Mouse (Mus musculus) thymus, adult 2 months (tissue): ENCODE data around the gene Hs1bp3. TPM values are rescaled to one million over a fixed set of nuclear protein-coding genes. Genes with fewer than 3 reads are reported as not detected.

Experiments
- DNase-seq: peaks from one replicate; pipeline ENCODE4 v3.0.0; 2021
- H3K27ac ChIP-seq: fragments of 200-500 bp; 2 replicates; pipeline ENCODE4 v1.5.1; 2012; ENCODE audit warnings: low read length, control low read depth; ENCODE audit not compliant: control insufficient read depth, insufficient read depth
- H3K27me3 ChIP-seq: fragments of 200-500 bp; 2 replicates; pipeline ENCODE4 v1.6.1; 2012; ENCODE audit warnings: mild to moderate bottlenecking, low read length, moderate library complexity, mixed read lengths; ENCODE audit not compliant: control insufficient read depth, insufficient read depth
- H3K36me3 ChIP-seq: fragments of 200-500 bp; 2 replicates; pipeline ENCODE4 v1.6.1; 2012; ENCODE audit warnings: mild to moderate bottlenecking, low read length, moderate library complexity; ENCODE audit not compliant: control insufficient read depth, insufficient read depth
- H3K4me1 ChIP-seq: fragments of 200-500 bp; replicated peaks from 2 replicates; pipeline ENCODE4 v1.6.1; 2012; ENCODE audit warnings: low read length; ENCODE audit not compliant: control insufficient read depth, insufficient read depth
- H3K4me3 ChIP-seq: fragments of 200-500 bp; 2 replicates; pipeline ENCODE4 v1.5.1; 2012; ENCODE audit warnings: mild to moderate bottlenecking, low read length, control low read depth, moderate library complexity; ENCODE audit not compliant: control insufficient read depth, insufficient read depth
- CTCF ChIP-seq: fragments of 200-500 bp; IDR thresholded peaks from 2 replicates; pipeline ENCODE4 v1.5.1; 2012; ENCODE audit warnings: mild to moderate bottlenecking, control low read depth, low read length, moderate library complexity, borderline replicate concordance; ENCODE audit not compliant: control insufficient read depth, poor library complexity, insufficient read depth; ENCODE audit errors: extremely low read depth
- POLR2A ChIP-seq: fragments of 200-500 bp; IDR thresholded peaks from 2 replicates; pipeline ENCODE4 v1.6.1; 2012; ENCODE audit warnings: mild to moderate bottlenecking, low read length, control low read depth, moderate library complexity; ENCODE audit not compliant: control insufficient read depth, poor library complexity, insufficient read depth; ENCODE audit errors: extremely low read depth
- WGBS: fragments of 180-500 bp; shearing (Covaris S2); methylation state at CpG from one replicate; pipeline ENCODE4 v1.1.7; 2018; 5-methylcytosine and 5-hydroxymethylcytosine counted together
- polyA plus RNA-seq: library from polyadenylated mRNA; depleted of rRNA; stranded (reverse); fragments of >200 nt; gene quantifications from 2 replicates; pipeline ENCODE4 v1.2.3, GENCODE M21; 2012

The Hs1bp3 gene
- polyA plus RNA-seq, 1 experiment = 14.3 TPM

DNA sequence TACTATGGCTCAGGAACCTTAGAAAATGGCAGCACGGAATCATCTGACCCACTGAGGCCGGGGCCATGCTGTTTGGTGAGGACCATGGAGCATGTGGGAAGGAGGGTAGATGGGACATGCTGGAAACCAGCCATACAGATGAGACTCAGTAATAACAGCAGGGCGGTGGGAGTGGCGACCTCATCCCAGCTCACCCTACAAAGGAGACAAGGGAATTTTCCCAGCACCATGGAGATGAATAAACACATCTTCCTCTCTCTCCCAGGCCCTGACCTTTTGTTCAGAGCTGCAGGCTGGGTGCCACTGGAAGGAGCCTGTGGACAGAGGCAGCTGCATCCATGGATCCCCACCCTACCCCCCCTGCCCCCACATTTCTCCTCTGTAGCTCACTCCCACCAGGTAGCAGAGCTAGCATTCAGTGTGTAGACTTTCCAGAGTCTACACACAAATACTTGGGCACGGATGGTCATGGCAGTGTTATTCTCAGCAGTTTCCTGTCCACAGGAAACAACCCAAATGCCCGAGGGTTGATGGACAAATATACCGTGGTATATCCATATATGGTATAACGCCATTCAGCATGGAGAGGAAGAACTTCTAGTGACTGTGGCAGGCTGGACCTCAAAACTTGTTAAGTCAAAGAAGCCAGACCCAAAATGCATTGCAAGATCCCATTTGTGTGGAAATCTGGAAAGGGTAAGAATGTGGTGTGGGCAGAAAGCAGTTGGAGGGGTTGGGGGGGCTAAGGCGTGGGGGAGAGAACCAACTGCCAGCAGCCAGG lies 35.7 kb downstream of the Hs1bp3 start:
- DNase-seq = no peak

DNA sequence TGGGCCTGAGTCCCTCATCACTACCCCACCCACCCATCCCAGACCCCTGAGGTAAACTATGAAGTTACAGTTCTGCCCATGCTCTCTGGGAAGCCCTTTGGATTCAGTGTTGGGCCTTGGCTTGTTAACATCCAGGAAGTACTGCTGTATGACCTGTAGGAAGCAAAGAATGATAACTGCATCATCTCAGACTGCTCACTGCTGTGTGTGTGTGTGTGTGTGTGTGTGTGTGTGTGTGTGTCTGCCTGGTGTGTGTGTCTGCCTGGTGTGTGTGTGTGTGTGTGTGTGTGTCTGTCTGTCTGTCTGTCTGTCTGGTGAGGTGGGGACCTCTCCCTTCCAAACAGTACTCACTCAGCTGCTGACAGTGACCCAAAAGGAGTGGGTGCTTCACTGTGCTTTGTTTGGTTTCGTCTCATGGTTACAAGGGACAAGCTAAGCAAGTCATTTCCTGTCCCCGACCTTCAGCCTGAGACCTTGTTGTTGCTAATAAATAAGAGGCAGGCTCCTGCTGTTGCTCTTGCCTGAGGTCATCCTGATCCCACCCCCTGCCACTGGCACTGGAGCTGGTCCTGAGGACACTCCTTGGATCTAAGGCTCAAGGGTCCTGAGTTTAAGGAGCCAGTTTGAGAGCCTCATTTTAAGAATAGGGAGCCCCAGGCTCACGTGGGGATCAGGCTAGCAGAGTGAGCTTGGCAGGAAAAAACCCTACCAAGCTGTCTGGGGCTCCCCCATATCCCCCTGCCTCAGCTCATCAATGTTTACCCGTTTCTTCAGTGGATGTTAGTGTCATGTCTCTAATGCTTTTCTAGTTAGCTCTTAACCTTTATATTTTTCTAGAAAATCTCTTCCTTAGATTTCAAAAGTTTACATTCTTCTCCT lies 38.0 kb downstream of the Hs1bp3 start:
- WGBS = 32% methylated on average over 4 of the region's 4 CpGs
- no peak for DNase-seq
- Histone ChIP-seq H3K27ac (no peak overlapping the region; the same call in 1 of the 2 replicates), H3K27me3 (no peaks in the 10 kb centered on the region), H3K4me3 (no peak overlapping the region), H3K36me3 (no peaks in the 10 kb centered on the region), H3K4me1 (peaks cover 18% of the 10 kb centered on the region; the same call in 1 of the 2 replicates)
- TF ChIP-seq CTCF = no peak

More for the DNA sequence above, 35.7 kb downstream of the Hs1bp3 start:
- Histone ChIP-seq H3K4me3 (no peak overlapping the region), H3K4me1 (peaks cover 28% of the 10 kb centered on the region), H3K27me3 (no peaks in the 10 kb centered on the region), H3K36me3 (no peaks in the 10 kb centered on the region), H3K27ac (no peak overlapping the region)
- TF ChIP-seq POLR2A (no peak), CTCF (no peak)
- 80% methylated on average over 9 of the region's 9 CpGs for WGBS

DNA sequence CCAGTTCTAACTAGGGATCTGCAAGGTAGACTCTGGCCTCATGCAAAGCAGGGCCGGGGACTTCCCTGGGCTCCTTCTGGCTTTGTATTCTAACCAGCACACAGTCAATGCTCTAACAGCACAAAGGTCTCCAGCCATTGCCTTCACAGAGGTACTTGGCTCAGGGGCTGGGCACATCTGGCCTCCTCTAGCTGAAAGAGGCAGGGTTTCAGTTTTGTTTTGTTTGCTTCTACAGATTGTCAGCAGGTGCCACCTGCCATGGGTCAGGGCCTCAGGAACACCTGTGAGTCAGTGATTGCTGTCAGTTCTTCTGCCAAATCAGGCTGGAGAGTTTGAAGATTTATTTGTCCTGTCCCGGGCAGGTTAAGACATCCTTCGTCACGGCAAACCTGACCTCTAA lies 39.8 kb downstream of the Hs1bp3 start:
- Histone ChIP-seq H3K27me3 (no peaks in the 10 kb centered on the region), H3K36me3 (no peaks in the 10 kb centered on the region), H3K4me3 (no peak overlapping the region), H3K27ac (peak overlapping the region; percentile 11; the same call in 1 of the 2 replicates), H3K4me1 (peaks cover 23% of the 10 kb centered on the region)
- TF ChIP-seq POLR2A = no peak
- TF ChIP-seq CTCF = no peak
- no peak for DNase-seq
- WGBS = 55% methylated on average over 4 of the region's 4 CpGs

DNA sequence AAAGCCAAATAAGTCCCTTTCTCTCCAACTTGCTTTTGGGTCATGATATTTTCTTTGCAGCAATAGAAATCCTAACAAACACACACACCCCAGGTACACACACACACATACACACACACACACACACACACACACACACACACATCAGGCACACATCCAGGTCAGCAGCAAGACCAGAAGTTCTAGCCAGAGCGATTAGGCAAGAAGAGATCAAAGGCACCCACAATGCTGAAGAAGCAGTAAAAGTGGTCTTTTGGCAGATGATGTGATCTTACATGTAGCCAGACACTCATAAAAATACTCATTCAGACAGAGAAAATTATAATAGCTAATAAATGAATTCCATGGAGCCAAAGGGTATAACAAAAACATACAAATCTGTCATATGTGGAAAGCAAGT lies 41.0 kb downstream of the Hs1bp3 start:
- H3K36me3 ChIP-seq = no peaks in the 10 kb centered on the region
- TF ChIP-seq CTCF = no peak
- TF ChIP-seq POLR2A = no peak
- WGBS = 63% methylated on average over 1 of the region's 1 CpGs
- DNase-seq = no peak
- peaks cover 20% of the 10 kb centered on the region for H3K4me1 ChIP-seq
- no peaks in the 10 kb centered on the region for H3K27me3 ChIP-seq
- no peak overlapping the region for H3K27ac ChIP-seq
- H3K4me3 ChIP-seq = no peak overlapping the region

DNA sequence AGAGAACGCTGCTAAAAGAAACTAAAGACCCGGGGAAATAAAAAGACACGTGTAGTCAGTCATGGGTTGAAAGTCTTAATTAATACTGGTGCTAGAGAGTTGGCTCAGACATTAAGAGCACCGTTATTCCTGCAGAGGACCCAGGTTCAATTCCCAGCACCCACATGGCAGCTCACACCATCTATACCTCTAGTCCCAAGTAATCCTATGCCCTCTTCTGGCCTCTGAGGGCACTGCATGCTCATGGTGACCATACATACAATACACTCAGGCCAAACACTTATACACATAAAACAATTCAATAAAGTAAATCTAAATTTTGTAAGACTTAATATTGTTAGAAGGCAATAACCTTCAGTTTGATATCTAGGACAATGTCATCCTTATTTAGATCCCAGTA lies 41.8 kb downstream of the Hs1bp3 start:
- Histone ChIP-seq H3K4me1 (peaks cover 23% of the 10 kb centered on the region), H3K27me3 (no peaks in the 10 kb centered on the region), H3K36me3 (no peaks in the 10 kb centered on the region), H3K4me3 (no peak overlapping the region), H3K27ac (no peak overlapping the region)
- DNase-seq = no peak
- WGBS = 96% methylated on average over 4 of the region's 4 CpGs
- TF ChIP-seq CTCF (no peak), POLR2A (no peak)

DNA sequence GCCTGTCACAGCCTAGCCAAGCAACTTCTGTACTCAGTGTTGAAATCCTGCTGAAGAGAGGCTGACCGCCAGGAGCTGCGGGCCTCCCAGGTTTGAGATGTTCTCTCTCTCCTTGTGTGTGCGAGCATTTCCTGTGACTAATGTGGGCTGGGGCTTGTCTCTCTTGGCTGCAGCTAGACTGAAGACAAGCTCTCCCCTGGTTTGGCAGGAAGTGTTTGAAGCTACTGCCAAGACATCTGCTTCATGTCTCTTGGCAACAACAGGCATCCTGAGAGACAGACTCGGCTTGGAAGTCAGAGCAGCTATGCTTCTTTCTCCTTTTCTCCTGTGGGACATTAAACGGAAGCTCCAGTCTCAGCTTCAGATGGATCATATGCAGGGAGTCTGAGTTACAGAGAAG lies 44.2 kb downstream of the Hs1bp3 start:
- Histone ChIP-seq H3K27ac (no peak overlapping the region), H3K27me3 (no peaks in the 10 kb centered on the region), H3K4me3 (no peak overlapping the region), H3K36me3 (no peaks in the 10 kb centered on the region), H3K4me1 (peaks cover 21% of the 10 kb centered on the region)
- peak; percentile 22 for DNase-seq
- WGBS = 6% methylated on average over 5 of the region's 5 CpGs
- TF ChIP-seq CTCF (no peak), POLR2A (no peak)
